9 mouse cellular contexts compared by ENCODE assay signal in the genomic region with DNA sequence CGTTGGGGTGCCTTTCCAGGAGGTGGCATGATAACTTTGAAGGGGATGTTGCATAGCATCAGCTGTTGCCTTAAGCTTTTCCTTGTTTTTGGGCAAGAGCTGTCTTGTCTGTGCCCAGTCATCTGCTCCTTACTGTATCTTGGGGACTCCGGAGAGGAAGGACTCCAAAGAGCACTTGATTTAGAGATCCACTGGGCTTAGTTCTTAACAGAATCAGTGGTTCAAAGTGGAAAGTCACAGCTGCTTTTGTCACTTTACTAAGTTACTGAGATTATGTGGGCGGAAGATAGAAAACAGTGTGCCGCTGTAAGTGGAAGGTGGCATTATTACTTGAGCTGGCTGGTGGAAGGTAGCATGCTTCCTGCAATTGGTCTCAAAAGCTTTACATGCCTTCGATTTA. TPM values are rescaled to one million over a fixed set of nuclear protein-coding genes. Genes with fewer than 3 reads are reported as not detected.
DNase-seq lines count a peak whose midpoint lies in the region; ATAC-seq lines count a peak whose summit lies in the region.
"Had no signal": no experiment of that assay in that cellular context is flagged by ENCODE, and none has a peak within 500 bp of the region (broad histone marks: within the 10 kb centered on the region; RNA-seq: fewer than 3 reads in every experiment).

No protein-coding gene starts in this region.

- peaks cover 6% of the 10 kb centered on the region; the same call in 1 of the 2 replicates for H3K36me3 ChIP-seq in heart, embryonic 13.5 days
- H3K36me3 ChIP-seq in forebrain, embryonic 14.5 days (ENCODE audit: control insufficient read depth, insufficient read depth, low read length) = no peaks in the 10 kb centered on the region
- no peaks in the 10 kb centered on the region for H3K36me3 ChIP-seq in liver, embryonic 16.5 days (ENCODE audit: control insufficient read depth, insufficient read depth)

- no peak for DNase-seq in heart, adult 18-20 months
- peak; percentile 73 for DNase-seq in CD4-positive helper T cell, adult 2 months (ENCODE audit: low read depth, low spot score)
- no peak for DNase-seq in forebrain, embryonic 14.5 days (ENCODE audit: low spot score)
- no peak for DNase-seq in urinary bladder, postnatal 36 days (ENCODE audit: low spot score in 2 of 2)
- DNase-seq in cerebellum, postnatal 10 days = no peak
- DNase-seq in gastrocnemius, adult 18-20 months (ENCODE audit: low spot score) = no peak

- 51% methylated on average over 5 of the region's 5 CpGs for WGBS in heart, embryonic 13.5 days
- 58% methylated on average over 5 of the region's 5 CpGs for WGBS in forebrain, embryonic 14.5 days
- 73% methylated on average over 5 of the region's 5 CpGs for WGBS in liver, embryonic 16.5 days (ENCODE audit: insufficient replicate concordance)

- H3K4me3 ChIP-seq in heart, embryonic 13.5 days = peak overlapping the region; percentile 85
- peak overlapping the region; percentile 73 for H3K4me3 ChIP-seq in forebrain, embryonic 14.5 days (ENCODE audit: low read depth, low read length)
- peak overlapping the region; percentile 85 for H3K4me3 ChIP-seq in liver, embryonic 16.5 days (ENCODE audit: low read depth, low read length)

- no peak for ATAC-seq in heart, embryonic 13.5 days (ENCODE audit: extremely low read depth, insufficient number of reproducible peaks, low FRiP score, low TSS enrichment)
- ATAC-seq in forebrain, embryonic 14.5 days = no peak
- no peak for ATAC-seq in liver, embryonic 16.5 days (ENCODE audit: low read depth)

- peak overlapping the region; percentile 83 for H3K4me2 ChIP-seq in heart, embryonic 13.5 days
- H3K4me2 ChIP-seq in forebrain, embryonic 14.5 days (ENCODE audit: low read length) = peak overlapping the region; percentile 89
- H3K4me2 ChIP-seq in liver, embryonic 16.5 days (ENCODE audit: low read depth, low read length) = peak overlapping the region; percentile 97

- peak overlapping the region; percentile 97 for H3K27ac ChIP-seq in heart, embryonic 13.5 days (replicated peaks)
- H3K27ac ChIP-seq in forebrain, embryonic 14.5 days (ENCODE audit: low read depth, low read length) = no peak overlapping the region
- peak overlapping the region; percentile 89 for H3K27ac ChIP-seq in liver, embryonic 16.5 days (ENCODE audit: low read length)

- no peaks in the 10 kb centered on the region for H3K27me3 ChIP-seq in heart, embryonic 13.5 days (replicated peaks)
- no peaks in the 10 kb centered on the region for H3K27me3 ChIP-seq in forebrain, embryonic 14.5 days (replicated peaks; ENCODE audit: control insufficient read depth, insufficient read depth, low read length)
- H3K27me3 ChIP-seq in liver, embryonic 16.5 days (ENCODE audit: control insufficient read depth, insufficient read depth, low read depth, low read length) = no peaks in the 10 kb centered on the region

- peaks cover 44% of the 10 kb centered on the region for H3K4me1 ChIP-seq in heart, embryonic 13.5 days
- H3K4me1 ChIP-seq in forebrain, embryonic 14.5 days (ENCODE audit: control insufficient read depth, insufficient read depth, low read length) = peaks cover 10% of the 10 kb centered on the region; the same call in 1 of the 2 replicates
- H3K4me1 ChIP-seq in liver, embryonic 16.5 days (ENCODE audit: control insufficient read depth, low read depth, low read length) = peaks cover 20% of the 10 kb centered on the region

- H3K9ac ChIP-seq in heart, embryonic 13.5 days = peak overlapping the region; percentile 95
- peak overlapping the region; percentile 79; the same call in 1 of the 2 replicates for H3K9ac ChIP-seq in forebrain, embryonic 14.5 days (ENCODE audit: low read length)
- H3K9ac ChIP-seq in liver, embryonic 16.5 days (ENCODE audit: low read depth, low read length) = no peak overlapping the region; the same call in 1 of the 2 replicates

- H3K9me3 ChIP-seq in heart, embryonic 13.5 days = no peaks in the 10 kb centered on the region
- H3K9me3 ChIP-seq in forebrain, embryonic 14.5 days (replicated peaks; ENCODE audit: control insufficient read depth, low read length) = no peaks in the 10 kb centered on the region
- H3K9me3 ChIP-seq in liver, embryonic 16.5 days (replicated peaks; ENCODE audit: control insufficient read depth, low read length) = no peaks in the 10 kb centered on the region
- H3K9me3 ChIP-seq: G1E had no signal

RNA-seq across cellular contexts. Expression of a gene that starts 5.2 kb away (rescaled TPM):
- 21.1 and 24.2 TPM in 2 replicates for polyA plus RNA-seq in heart, embryonic 13.5 days (2015; fragmentation: Nextera tagmentation; extraction: Ambion mirVana)
- 10 to 100 TPM; 15.8 to 16.6 TPM for total RNA-seq in heart, adult 18-20 months (2021)
- 16.4 and 20.5 TPM in 2 replicates for polyA plus RNA-seq in forebrain, embryonic 14.5 days (2014; fragmentation: Nextera tagmentation; extraction: Ambion mirVana)
- 10.8 and 12.2 TPM in 2 replicates for polyA plus RNA-seq in liver, embryonic 16.5 days (2015; fragmentation: Nextera tagmentation; extraction: Ambion mirVana)
- total RNA-seq in gastrocnemius, adult 18-20 months (2021) = 10 to 100 TPM; 17.4 to 20.0 TPM
